Mouse (Mus musculus) kidney, postnatal 4 days (tissue): ENCODE data around the gene Adamts4.
A peak's percentile ranks its signal among the peaks of the same experiment; 100 is the strongest.
"Not testable (repeated sequence)": the region's sequence is repeated elsewhere in the genome, so short reads cannot be mapped to it uniquely, and the experiment has no call there.

Experiments
- DNase-seq, 2 experiments: peaks; one replicate each; pipeline ENCODE4 v3.0.0; 2021; ENCODE audit warnings: mixed read lengths in 2 of 2

The Adamts4 gene

DNA sequence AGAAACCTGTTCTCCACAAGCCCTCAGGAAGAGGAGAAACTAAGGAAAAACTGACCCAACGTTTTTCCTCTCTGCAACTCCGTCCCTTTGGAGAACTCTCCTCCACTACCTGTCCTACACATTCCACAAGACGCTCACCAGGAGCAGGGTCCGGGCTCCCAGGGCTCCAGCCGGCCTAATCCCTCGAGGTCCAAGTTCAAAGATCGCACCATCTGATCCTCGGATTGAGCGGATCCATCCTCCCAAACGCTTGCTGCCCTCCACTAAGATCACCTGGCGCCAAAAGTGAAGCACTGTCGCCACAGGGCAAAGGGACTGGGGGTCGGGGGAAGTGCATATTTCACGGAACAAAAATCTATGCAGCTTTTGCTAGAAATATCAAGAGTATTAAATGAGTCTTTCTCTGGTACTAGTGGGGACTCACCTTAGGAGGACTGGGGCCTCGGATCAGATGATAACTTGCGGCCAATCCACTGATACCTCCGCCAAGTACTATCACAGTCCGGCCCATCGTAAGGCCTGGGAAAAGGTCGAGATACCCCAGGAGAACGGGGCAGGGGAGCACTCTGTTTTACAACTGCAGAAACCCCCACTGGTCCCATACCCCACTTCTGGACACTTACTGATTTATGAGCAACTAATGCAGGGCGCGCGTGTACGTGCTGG lies 30.2 kb downstream of the Adamts4 start:
- DNase-seq: peak in 1 of 2 experiments; percentile 50

DNA sequence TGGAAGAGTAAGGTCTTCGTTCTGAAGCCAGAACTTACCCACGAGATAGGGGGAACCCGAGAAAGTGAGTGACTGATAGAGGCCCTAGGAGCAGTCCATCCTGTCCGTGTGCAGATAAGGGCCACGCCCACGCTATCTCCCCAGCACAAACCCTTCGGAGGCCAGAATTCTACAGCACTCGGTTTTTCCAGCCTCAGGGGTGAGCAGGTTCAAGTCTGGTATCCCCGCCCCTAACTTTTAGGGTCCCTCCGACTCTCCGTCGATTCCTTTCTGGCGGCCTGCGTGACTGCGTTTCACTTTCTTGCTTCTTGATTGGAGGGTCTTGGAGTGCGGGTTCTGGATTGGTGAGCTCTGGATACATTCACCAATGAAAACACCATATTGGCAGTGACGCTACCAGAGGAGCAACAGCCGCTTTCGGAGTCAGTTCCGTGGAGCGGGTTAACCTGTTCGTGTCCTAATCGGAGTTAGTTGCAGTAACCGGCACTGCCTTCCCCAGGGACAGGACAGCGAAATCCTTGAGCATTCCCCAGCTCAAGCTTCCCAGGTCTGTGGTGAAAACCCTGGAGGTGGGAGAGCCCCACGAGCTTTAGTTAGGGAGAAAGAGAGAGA lies 30.8 kb downstream of the Adamts4 start, which contains the start of gene Ppox:
Gene Ppox, minus strand, starts transcription at position 271 of the 612 bp plus-strand sequence.
- peak; percentile 86 to 93 for DNase-seq

DNA sequence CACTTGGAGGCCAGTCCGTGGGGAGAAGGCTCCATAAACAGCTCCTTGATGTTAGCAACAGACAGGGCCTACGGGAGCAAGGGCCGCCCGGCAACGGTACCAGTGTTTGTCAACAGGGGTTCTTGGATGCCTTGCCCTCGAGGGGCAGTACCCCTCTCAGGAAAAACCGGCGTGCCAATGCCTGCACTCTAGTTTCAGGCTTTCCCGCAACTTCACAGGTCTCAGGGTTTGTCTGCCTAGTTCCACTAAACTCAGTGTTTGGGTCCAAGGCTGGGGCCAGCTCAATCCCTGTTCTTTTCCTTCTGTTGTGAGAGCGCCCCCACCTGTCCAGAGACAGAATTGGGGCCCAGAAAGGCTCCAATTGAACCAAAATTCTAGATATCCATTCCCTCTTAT lies 31.3 kb downstream of the Adamts4 start:
- DNase-seq: peak; percentile 91 to 93

DNA sequence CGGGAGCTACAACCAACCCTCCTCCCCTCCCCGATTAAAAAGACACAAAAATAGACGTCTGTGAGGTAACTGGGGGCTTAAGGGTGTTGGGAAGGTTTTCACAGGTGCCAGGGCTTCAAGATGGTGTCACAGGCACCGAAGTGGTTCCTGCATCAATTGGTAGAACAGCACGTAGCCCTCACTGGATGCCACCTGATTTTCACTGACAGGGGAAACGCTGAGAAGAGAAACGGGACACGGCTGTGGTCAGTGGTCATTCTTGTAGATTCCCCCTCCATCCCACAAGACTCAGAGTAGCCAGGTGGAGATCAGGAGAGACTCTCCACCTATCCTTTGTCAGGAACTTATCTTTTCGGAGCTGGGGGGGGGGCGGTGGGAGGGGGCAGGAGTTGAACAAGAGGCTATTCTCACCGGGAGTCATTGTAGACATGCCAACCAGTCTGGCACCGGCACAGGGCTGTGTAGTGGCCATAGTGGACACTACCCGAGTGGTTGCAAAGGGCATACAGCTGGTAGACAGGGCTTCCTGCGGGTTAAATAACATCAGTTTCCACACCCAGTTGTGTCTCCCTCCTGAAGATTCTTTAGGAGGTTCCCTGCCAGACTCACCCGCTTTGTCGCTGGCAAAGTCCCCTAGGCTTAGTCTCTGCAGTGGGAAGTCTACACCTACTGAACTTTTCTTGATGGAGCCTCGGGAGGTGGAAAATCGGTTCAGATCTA lies 32.0 kb downstream of the Adamts4 start:
- no peak for DNase-seq

DNA sequence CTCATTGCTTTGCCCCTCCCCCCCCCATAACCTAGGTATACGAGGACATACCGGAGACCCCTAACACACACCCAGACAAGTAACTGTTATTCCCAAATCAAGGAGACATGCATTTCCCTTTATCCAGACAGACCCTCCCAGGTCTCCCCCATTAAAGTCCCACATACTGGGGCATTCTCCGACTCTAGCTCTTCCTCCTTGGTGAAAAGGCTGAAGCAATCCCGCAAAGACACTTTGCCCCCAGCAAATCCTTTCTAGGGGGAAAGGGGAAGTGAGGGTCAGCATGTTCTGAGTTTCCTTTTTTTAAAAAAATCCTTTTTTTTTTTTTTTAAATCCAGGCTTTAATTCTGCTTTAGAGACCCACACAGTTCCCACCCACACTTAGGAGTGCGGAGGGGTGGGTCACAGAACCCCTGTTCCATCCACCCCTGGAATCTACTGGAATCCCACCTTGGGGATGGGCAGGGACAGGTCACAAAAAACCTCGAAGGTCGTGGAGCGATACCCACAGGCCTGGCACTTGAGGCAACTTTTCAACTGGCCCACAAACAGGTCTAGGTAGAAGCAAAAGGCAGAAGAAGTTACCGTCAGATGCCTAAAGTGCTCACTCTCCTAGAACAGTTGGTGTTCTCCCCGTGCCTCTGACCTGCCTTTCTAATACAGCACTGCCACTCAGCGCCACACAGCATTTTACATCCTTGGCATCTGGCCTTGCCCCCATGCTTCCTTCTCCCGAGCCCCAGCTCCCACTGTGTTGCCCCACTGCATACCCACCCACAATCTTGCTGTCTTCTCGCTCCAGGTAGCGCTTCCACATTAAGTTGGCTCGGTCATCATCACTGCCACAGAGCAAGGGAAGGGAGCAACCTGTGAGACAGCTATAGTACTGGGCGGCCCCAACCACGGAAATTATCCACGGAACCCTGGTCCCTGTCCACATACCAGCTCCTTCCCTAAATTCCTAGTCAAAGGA lies 33.3 kb downstream of the Adamts4 start:
- DNase-seq: no peak

DNA sequence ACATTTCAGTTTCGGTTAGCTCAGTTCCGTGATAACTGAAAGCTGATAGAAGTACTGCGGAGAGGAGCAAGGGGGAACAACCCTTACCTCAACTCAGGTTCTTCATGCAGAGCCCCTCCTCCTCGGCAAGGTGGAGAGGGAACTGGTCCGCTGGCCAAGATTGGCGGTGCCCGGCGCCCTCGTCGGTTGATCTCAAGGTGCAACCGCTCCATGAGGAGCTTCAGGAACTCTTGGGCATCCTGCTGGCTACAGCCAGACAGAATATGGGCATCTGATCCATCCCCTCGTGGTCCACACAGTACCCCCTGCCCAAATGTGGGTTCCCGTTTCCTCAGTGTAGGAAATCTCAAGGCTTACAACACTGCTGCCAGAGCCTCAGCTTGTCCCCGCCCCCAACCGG lies 34.3 kb downstream of the Adamts4 start:
- DNase-seq: no peak

DNA sequence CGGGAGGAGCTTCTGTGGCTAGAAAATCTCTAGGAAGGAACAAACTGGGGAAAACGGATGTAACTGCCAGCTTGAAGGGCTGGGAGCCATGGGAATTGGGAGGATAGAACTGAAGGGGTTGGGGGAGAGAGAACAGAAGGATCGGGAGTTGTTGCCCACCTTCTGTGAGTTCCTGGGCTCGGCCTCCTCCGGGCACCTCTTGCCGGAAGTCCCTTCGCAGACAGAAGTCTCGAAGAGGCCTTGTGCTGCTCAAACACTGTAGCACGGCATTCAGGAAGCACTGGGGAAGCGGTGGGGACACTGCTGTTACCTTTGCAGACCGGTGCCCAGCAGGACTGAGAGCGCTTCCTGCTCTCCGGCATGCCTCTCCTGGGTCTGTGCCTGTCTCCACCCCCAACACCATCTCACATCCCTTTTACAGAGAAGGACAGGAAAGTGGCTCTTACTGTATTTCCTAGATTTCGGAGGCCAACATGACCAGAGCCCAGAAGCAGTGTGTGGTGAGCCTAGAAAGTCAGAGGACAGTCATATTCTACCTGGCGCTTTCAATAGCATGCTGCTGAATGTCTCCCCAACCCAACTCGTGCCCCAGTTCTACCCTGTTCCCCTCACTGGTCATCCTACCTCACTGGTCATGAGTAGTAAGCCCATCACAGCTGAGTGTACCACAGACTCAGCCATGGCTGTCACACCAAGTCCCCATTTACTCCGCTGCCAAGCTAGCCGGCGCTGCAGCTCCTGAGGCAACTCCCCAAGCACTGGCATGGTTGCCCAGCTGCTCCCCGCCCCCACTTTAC lies 35.1 kb downstream of the Adamts4 start:
- DNase-seq: no peak

DNA sequence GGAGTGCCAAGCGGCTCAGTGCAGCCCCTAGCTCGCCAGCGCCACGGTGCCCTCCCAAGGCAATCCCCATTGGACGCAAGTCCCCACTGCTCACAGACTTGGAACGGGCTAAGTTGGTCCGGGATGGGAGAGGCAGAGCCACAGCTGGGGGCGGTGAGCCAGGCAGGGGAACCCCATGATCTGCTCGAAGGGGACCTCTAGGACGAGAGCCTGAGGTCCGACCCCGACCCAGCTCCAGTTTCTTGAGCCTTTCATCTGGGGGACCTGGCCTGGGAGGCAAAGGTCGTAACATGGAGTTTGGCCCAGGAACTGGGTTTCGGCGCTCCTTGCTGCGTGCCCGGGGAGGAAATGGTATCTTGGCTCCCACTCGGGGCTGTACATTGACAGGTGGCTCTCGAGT lies 36.3 kb downstream of the Adamts4 start:
- no peak for DNase-seq

DNA sequence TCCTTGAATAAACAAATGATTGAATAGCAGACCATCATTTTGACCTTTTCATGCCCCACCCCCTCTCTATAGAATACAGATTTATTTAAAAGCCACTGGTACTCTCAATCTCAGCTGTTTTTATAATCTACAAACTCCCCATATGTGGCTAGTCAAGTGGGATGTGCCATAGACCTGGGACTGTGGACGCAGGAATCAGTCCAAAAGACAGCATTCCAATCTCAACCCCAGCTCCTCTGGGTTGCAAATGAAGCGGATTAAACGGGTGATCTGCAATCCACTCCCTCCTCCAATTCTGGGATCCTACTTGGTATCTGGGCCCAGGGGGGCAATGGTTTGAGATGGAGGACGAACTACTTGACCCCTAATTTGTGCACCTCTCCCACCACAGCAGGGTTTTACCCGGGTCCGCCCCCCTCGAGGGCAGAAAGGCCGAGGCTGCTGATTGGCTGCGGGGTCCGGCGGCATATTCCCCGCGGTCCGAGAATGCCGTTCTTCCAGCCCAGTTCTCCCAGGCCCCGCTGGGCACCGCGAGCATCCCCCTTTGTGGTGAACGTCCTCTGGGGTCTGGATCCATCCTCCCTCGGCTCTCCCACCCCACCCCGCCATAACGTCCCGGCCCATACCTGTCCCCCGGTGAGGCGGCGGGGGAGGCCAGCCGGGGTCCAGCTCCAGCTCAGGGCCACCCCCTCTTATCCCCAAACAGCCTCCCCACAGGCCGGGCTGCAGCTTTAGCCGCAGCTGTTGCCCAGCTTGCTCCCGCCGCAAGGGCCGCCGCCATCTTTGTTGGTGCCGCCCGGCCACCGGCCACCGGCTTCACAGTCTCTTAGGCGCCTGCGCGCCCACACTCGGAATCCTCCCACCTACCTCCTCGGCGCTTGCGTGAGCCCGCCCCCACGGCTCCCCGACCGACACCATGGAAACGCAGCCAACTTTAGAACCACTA lies 37.2 kb downstream of the Adamts4 start, which contains the start of gene Usp21:
Gene Usp21, minus strand, starts transcription at position 856 of the 946 bp plus-strand sequence.
- peak; percentile 95 to 97 for DNase-seq

DNA sequence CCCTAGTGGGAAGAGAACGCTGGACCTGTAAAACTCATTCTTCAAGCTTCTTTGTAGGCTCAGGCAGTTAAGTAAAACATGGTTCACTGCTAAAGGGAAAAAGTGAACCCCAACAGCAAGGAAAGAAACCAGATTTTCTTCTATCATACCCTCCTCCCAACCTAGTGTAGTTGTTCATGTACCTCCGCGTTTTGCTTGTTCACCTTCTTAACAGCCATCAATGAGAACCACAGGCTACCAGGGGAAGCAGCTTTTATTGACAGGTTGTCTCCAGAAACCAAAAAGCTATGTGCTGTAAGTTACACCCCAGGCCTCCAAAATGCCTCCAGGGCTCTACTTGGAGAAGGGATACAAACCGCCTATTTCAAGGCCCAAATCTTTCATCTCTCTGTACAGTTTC lies 38.1 kb downstream of the Adamts4 start:
- no peak for DNase-seq

DNA sequence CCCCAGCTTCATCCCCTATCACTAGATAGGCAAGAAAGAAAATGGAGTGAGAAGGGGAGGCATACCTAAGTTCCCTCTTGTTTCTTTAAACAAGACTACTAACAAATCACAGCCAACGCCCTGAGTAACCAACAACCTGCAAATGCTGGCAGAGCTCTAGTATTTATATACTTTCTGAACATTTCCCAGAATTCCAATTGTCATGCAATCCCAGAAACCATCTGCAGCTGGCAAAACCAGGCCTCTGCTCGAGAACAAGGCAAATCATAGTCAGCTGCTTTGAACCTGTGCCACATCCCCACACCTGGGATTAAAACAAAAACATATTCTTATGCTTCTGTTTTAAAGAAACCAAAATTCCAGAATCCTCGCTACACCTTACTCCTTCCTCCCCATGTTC lies 43.1 kb downstream of the Adamts4 start:
- no peak for DNase-seq

DNA sequence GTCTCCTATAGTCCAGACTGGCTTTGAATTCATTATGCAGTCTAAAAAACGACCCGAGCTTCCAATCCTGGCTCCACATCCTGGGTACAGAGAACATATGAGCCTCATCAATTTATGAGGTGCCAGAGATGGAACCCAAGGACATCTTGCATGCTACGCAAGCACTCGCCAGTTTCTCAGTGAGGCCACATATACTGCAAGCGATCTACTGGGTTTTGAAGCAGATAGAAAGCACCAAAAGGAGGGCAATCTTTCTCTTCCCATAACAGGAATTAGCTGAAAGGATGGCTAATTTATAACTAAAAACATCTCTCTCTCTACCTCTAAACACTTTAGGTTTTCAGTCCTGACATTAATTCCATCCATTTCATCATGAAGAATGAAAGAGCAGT lies 43.7 kb downstream of the Adamts4 start:
- DNase-seq: no peak

DNA sequence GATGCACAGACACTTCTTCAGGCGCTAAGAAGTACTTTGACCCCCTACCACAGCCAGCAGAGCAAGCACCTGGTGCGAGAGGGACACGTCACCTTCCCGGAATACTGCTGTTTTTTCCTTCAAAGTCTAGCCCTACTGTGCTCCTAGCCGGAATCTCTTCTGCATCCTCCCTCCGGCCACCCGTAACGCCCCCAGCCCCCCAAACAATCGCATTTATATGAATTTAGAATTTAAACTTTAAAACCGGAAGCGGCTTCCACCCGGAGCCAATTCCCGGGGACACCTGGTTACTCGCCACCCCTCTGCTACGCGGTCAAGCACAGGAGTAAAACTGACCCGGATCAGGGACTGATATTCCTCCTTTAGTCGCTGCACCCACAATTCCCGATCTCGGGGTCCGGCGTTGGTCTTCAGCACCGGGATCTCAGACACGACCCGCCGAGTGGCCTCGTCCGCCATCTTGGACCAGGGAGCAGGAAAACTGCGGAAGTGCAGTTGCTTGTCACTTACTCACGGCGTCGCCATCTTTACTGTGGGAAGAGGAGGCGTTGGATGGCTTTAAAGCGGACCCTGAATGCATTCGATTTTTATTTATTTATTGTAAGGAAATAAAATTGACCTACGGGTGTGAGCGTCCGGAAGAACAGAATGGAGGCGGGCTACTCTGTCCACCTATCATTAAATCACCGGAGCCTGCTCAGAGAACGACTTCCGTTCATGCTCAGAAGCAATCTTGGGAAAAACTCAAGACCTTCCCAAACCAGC lies 44.3 kb downstream of the Adamts4 start, which contains the start of gene Ufc1:
Gene Ufc1, minus strand, starts transcription at position 727 of the 765 bp plus-strand sequence.
- peak; percentile 83 to 91 for DNase-seq

DNA sequence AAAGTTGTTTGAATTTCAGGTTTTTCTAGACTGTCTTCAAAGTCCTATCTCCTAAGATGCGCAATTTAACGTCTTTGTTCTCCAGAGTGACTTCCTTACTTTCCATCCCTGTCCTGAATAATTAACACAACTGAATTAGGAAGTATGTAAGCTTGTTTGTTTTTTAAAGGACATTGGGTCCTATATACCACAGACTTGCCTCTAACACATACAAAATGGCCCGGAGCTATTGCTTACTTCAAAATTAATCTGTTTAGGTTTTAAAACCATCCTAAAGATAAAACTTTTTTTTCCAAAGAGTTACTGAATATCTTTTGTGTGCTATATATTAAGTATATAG lies 44.8 kb downstream of the Adamts4 start:
- DNase-seq: no peak

DNA sequence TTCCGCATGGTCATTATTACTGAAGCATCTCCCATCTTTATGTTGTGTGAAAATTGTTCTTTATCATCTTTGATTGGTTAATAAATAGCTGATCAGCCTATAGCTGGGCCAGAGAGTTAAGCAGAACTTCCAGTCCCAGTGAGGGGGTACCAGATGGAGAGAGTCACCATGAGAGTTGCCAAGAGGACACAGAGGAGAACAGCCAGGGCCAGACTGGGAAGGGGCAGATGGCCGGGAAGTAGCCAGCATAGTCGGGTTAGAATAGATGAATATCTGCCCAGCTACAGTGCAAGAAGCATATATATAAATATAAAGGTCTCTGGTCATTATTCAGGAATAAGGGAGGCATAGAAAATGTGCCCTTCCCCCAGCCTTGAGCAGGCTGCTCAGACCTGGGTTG lies 48.0 kb downstream of the Adamts4 start:
- no peak for DNase-seq

DNA sequence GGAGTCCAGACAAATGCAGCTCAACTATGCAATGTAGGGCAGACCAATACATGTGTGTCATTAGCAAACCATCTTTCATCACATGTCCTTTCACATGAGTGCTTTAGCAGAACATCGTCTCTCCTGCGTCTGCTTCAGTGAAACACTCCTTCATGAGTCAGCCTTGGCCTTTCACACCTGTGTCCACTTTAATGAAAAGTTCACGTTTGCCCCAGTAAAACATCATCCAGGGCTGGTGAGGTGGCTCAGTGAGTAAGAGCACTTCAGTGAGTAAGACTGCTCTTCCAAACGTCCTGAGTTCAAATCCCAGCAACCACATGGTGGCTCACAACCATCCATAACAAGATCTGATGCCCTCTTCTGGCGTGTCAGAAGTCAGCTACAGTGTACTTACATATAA lies 55.9 kb downstream of the Adamts4 start:
- not testable (repeated sequence) for DNase-seq

DNA sequence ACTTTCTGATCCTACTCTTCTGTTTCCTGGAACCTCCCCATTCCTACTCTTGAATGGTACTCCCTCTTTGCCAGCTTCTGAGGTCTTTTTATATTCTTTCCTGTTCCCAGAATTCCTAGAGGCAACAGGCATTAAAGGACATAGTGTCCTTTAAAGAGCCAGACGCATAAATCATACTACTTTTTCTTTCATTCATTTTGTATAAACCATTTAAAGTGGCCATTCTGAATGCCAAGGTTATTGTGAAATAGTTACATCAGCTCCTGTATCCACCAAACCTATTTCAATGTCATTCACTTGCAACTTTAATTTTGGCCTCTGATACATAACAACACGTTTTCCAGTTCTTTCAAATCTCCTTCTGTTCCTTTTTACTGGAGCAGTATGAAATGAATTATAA lies 59.1 kb downstream of the Adamts4 start:
- DNase-seq: no peak
